In genomic region chr1:156590357-156590756, GRCm38 (mm10) we compare ENCODE assay signal across 27 mouse cellular contexts. TPM values are rescaled to one million over a fixed set of nuclear protein-coding genes. Genes with fewer than 3 reads are reported as not detected.
DNase-seq lines count a peak whose midpoint lies in the region; ATAC-seq and TF ChIP-seq lines count a peak whose summit lies in the region.
"Had no signal": no experiment of that assay in that cellular context is flagged by ENCODE, and none has a peak within 500 bp of the region (broad histone marks: within the 10 kb centered on the region; RNA-seq: fewer than 3 reads in every experiment).

No protein-coding gene starts in this region.

- peak; percentile 11 for DNase-seq in embryo, embryonic 10.5 days (ENCODE audit: low spot score)
- DNase-seq in embryo, embryonic 11 days = no peak
- DNase-seq in lung, embryonic 14.5 days = peak; percentile 13
- no peak for DNase-seq in lung, postnatal 25 days (ENCODE audit: low spot score)
- peak; percentile 39 for DNase-seq in mesoderm, embryonic 11.5 days (ENCODE audit: low read depth, low spot score)
- DNase-seq: adrenal gland, postnatal 25 days; cerebellum, adult 18-20 months; cerebellum, postnatal 10 days; gastrocnemius, postnatal 14 days; heart, adult 18-20 months; kidney, postnatal 25 days; liver, postnatal 0 days; right cerebral cortex, postnatal 4 days had no signal

- no peak overlapping the region for H3K4me2 ChIP-seq in lung, embryonic 14.5 days
- no peak overlapping the region for H3K4me2 ChIP-seq in midbrain, embryonic 16.5 days (ENCODE audit: low read length)
- H3K4me2 ChIP-seq: embryonic facial prominence, embryonic 15.5 days; heart, embryonic 12.5 days; hindbrain, embryonic 13.5 days; limb, embryonic 12.5 days; liver, embryonic 12.5 days; midbrain, embryonic 15.5 days; neural tube, embryonic 13.5 days had no signal

- H3K9me3 ChIP-seq in lung, embryonic 14.5 days (ENCODE audit: low read depth, low read length) = no peaks in the 10 kb centered on the region
- H3K9me3 ChIP-seq in midbrain, embryonic 16.5 days (replicated peaks; ENCODE audit: control insufficient read depth, low read length, poor library complexity, severe bottlenecking) = no peaks in the 10 kb centered on the region
- H3K9me3 ChIP-seq: embryonic facial prominence, embryonic 15.5 days; heart, embryonic 12.5 days; hindbrain, embryonic 13.5 days; limb, embryonic 12.5 days; liver, embryonic 12.5 days; midbrain, embryonic 10.5 days; midbrain, embryonic 15.5 days; neural tube, embryonic 13.5 days had no signal

- peak; percentile 40; the same call in 1 of the 2 replicates for ATAC-seq in lung, embryonic 14.5 days (ENCODE audit: insufficient read depth)
- no peak for ATAC-seq in monocyte, adult 5-6 weeks (replicated peaks; ENCODE audit: insufficient number of reproducible peaks, low FRiP score, low TSS enrichment, poor library complexity, severe bottlenecking)
- no peak for ATAC-seq in midbrain, embryonic 16.5 days
- ATAC-seq: forebrain, embryonic 14.5 days; intestine, postnatal 0 days; liver, embryonic 12.5 days; liver, postnatal 0 days; lung, postnatal 0 days; midbrain, embryonic 15.5 days had no signal

- H3K4me3 ChIP-seq in lung, embryonic 14.5 days (ENCODE audit: low read depth, low read length) = no peak overlapping the region
- H3K4me3 ChIP-seq in midbrain, embryonic 16.5 days (ENCODE audit: low read depth, low read length) = no peak overlapping the region
- H3K4me3 ChIP-seq: embryonic facial prominence, embryonic 15.5 days; heart, embryonic 12.5 days; hindbrain, embryonic 13.5 days; limb, embryonic 12.5 days; liver, embryonic 12.5 days; midbrain, embryonic 10.5 days; midbrain, embryonic 15.5 days; neural tube, embryonic 13.5 days had no signal

- TF ChIP-seq CTCF in lung, embryonic 14.5 days (IDR thresholded peaks at IDR 0.05; ENCODE audit: low read depth) = no peak

- H3K27me3 ChIP-seq in lung, embryonic 14.5 days (ENCODE audit: insufficient read depth, low read length) = no peaks in the 10 kb centered on the region
- no peaks in the 10 kb centered on the region for H3K27me3 ChIP-seq in midbrain, embryonic 16.5 days (ENCODE audit: control insufficient read depth, insufficient read depth, low read depth, low read length)
- H3K27me3 ChIP-seq: embryonic facial prominence, embryonic 15.5 days; heart, embryonic 12.5 days; hindbrain, embryonic 13.5 days; limb, embryonic 12.5 days; liver, embryonic 12.5 days; midbrain, embryonic 15.5 days; neural tube, embryonic 13.5 days had no signal

- H3K4me1 ChIP-seq in lung, embryonic 14.5 days (ENCODE audit: insufficient read depth) = no peaks in the 10 kb centered on the region
- no peaks in the 10 kb centered on the region for H3K4me1 ChIP-seq in midbrain, embryonic 16.5 days (ENCODE audit: control insufficient read depth, insufficient read depth, low read length)
- H3K4me1 ChIP-seq: embryonic facial prominence, embryonic 15.5 days; hindbrain, embryonic 13.5 days; limb, embryonic 12.5 days; midbrain, embryonic 15.5 days; neural tube, embryonic 13.5 days had no signal

- no peaks in the 10 kb centered on the region for H3K36me3 ChIP-seq in lung, embryonic 14.5 days (ENCODE audit: insufficient read depth)
- H3K36me3 ChIP-seq in midbrain, embryonic 16.5 days (ENCODE audit: control insufficient read depth, insufficient read depth, low read length) = 0 out of 2 replicates have a peak, but pooled peaks cover 2% of the 10 kb centered on the region
- H3K36me3 ChIP-seq: embryonic facial prominence, embryonic 15.5 days; hindbrain, embryonic 13.5 days; limb, embryonic 12.5 days; midbrain, embryonic 15.5 days; neural tube, embryonic 13.5 days had no signal

- no peak overlapping the region for H3K27ac ChIP-seq in lung, embryonic 14.5 days (ENCODE audit: low read depth)
- no peak overlapping the region for H3K27ac ChIP-seq in midbrain, embryonic 16.5 days (ENCODE audit: low read length)
- H3K27ac ChIP-seq: embryonic facial prominence, embryonic 15.5 days; hindbrain, embryonic 13.5 days; limb, embryonic 12.5 days; liver, embryonic 12.5 days; macrophage; midbrain, embryonic 10.5 days; midbrain, embryonic 15.5 days; neural tube, embryonic 13.5 days had no signal

- no peak overlapping the region for H3K9ac ChIP-seq in lung, embryonic 14.5 days
- H3K9ac ChIP-seq in midbrain, embryonic 16.5 days (ENCODE audit: low read depth, low read length) = no peak overlapping the region
- H3K9ac ChIP-seq: embryonic facial prominence, embryonic 15.5 days; heart, embryonic 12.5 days; hindbrain, embryonic 13.5 days; limb, embryonic 12.5 days; liver, embryonic 12.5 days; liver, postnatal 0 days; midbrain, embryonic 15.5 days; neural tube, embryonic 13.5 days had no signal

- WGBS in lung, embryonic 14.5 days = 6% methylated on average over 1 of the region's 1 CpGs
- WGBS in midbrain, embryonic 16.5 days = 15% methylated on average over 1 of the region's 1 CpGs

RNA-seq across cellular contexts. Expression of gene Abl2, which starts 31.8 kb away (rescaled TPM):
- polyA plus RNA-seq in lung, embryonic 14.5 days (2014; fragmentation: Nextera tagmentation; extraction: Ambion mirVana) = 6.0 and 6.2 TPM in 2 replicates
- total RNA-seq in monocyte, adult 5-6 weeks (2017) = 17.1 to 22.4 TPM (median 18.6 TPM) in 3 replicates
- 6.7 and 7.0 TPM in 2 replicates for polyA plus RNA-seq in midbrain, embryonic 16.5 days (2015; fragmentation: Nextera tagmentation; extraction: Ambion mirVana)

Comparison
In these comparisons a context has a peak if more than half of its experiments do, and no peak if none do; other contexts are left out.
1. DNase-seq: peak in embryo, embryonic 10.5 days (single experiment), lung, embryonic 14.5 days (single experiment) and mesoderm, embryonic 11.5 days (single experiment); none in embryo, embryonic 11 days (single experiment) and lung, postnatal 25 days (single experiment).